Mouse (Mus musculus): ENCODE results near the gene Zfhx3. TPM values are rescaled to one million over a fixed set of nuclear protein-coding genes. Genes with fewer than 3 reads are reported as not detected.

Zfhx3 gene
- polyA plus RNA-seq, 1 experiment from 2014 or later: 8.2 TPM

GRCm38 (mm10) chr8:108935834-108936694 lies 993.6 kb downstream of the Zfhx3 start:
- Histone ChIP-seq H3K9ac (replicated peaks; ENCODE audit: low read depth) (no peak overlapping the region), H3K27me3 (replicated peaks; ENCODE audit: insufficient read depth, low read length) (no peaks in the 10 kb centered on the region), H3K4me2 (replicated peaks; ENCODE audit: low read depth, low read length) (no peak overlapping the region), H3K9me3 (ENCODE audit: low read length) (no peaks in the 10 kb centered on the region), H3K4me1 (ENCODE audit: insufficient read depth, low read depth, low read length) (peaks cover 5% of the 10 kb centered on the region; the same call in 1 of the 2 replicates), H3K36me3 (ENCODE audit: insufficient read depth, low read length) (0 out of 2 replicates have a peak, but pooled peaks cover 8% of the 10 kb centered on the region), H3K27ac (ENCODE audit: low read length) (no peak overlapping the region), H3K4me3 (ENCODE audit: low read depth, low read length) (no peak overlapping the region)
- DNase-seq (ENCODE audit: low spot score) (no peak), ATAC-seq (no peak)
- TF ChIP-seq CTCF (IDR thresholded peaks at IDR 0.05): no peak
- no peak for TF ChIP-seq EP300 (IDR thresholded peaks at IDR 0.05)
- WGBS: 67% methylated on average over 18 of the region's 18 CpGs

DNA sequence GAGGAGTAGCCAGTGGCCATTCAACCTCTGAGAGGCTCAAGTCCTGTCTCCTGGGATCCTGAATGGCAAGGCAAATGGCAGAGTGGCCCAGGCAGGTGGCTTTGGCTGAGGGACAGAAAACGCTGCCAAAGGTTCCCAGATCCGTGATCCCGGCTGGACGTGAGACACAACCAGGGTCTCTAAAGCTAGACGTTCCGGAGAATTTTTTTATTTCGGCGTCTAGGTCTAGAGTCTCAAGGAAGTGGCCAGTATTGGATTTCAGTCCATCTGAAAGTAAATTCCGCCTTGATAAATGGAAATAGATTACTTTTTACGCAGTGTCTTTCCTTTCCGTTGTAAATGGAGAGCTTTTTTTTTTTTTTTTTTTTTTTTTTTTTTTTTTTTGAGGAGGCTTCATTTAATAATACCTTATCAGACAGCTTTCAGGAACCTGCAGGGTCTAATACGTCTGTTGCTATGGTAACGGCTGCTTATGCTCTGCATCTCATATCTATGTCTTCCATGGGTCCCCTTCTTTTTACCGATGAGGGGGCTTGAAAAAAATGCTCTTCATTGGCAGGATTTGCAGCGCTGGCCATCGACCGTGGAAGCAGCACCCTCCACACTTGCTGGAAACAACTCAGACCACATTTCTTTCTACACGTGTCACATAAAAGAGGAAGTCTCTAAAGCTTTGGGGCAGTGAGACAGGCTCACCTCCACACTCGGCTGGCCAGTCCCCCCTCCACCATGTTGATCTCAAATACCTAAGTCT lies 994.4 kb downstream of the Zfhx3 start:
- no peak overlapping the region for H3K4me2 ChIP-seq (replicated peaks; ENCODE audit: low read depth, low read length)
- no peak for ATAC-seq

GRCm38 (mm10) chr8:108937904-108938455 lies 995.5 kb downstream of the Zfhx3 start:
- Histone ChIP-seq H3K4me3 (ENCODE audit: low read depth, low read length) (no peak overlapping the region), H3K4me2 (replicated peaks; ENCODE audit: low read depth, low read length) (no peak overlapping the region), H3K9ac (replicated peaks; ENCODE audit: low read depth) (no peak overlapping the region), H3K27ac (ENCODE audit: low read length) (no peak overlapping the region), H3K36me3 (ENCODE audit: insufficient read depth, low read length) (0 out of 2 replicates have a peak, but pooled peaks cover 8% of the 10 kb centered on the region), H3K9me3 (ENCODE audit: low read length) (no peaks in the 10 kb centered on the region), H3K27me3 (replicated peaks; ENCODE audit: insufficient read depth, low read length) (no peaks in the 10 kb centered on the region), H3K4me1 (ENCODE audit: insufficient read depth, low read depth, low read length) (0 out of 2 replicates have a peak, but pooled peaks cover under 1% of the 10 kb centered on the region)
- TF ChIP-seq EP300 (IDR thresholded peaks at IDR 0.05) (no peak), CTCF (IDR thresholded peaks at IDR 0.05) (no peak)
- no peak for ATAC-seq
- 82% methylated on average over 8 of the region's 8 CpGs for WGBS
- no peak for DNase-seq (ENCODE audit: low spot score)

More for the DNA sequence above, 994.4 kb downstream of the Zfhx3 start:
- Histone ChIP-seq H3K36me3 (ENCODE audit: insufficient read depth, low read length) (0 out of 2 replicates have a peak, but pooled peaks cover 8% of the 10 kb centered on the region), H3K27ac (ENCODE audit: low read length) (no peak overlapping the region), H3K4me3 (ENCODE audit: low read depth, low read length) (no peak overlapping the region), H3K4me1 (ENCODE audit: insufficient read depth, low read depth, low read length) (peaks cover 5% of the 10 kb centered on the region; the same call in 1 of the 2 replicates), H3K27me3 (replicated peaks; ENCODE audit: insufficient read depth, low read length) (no peaks in the 10 kb centered on the region), H3K9me3 (ENCODE audit: low read length) (no peaks in the 10 kb centered on the region), H3K9ac (replicated peaks; ENCODE audit: low read depth) (no peak overlapping the region)
- TF ChIP-seq CTCF (IDR thresholded peaks at IDR 0.05) (no peak), EP300 (IDR thresholded peaks at IDR 0.05) (no peak)
- DNase-seq (ENCODE audit: low spot score): no peak
- 76% methylated on average over 19 of the region's 19 CpGs for WGBS

DNA sequence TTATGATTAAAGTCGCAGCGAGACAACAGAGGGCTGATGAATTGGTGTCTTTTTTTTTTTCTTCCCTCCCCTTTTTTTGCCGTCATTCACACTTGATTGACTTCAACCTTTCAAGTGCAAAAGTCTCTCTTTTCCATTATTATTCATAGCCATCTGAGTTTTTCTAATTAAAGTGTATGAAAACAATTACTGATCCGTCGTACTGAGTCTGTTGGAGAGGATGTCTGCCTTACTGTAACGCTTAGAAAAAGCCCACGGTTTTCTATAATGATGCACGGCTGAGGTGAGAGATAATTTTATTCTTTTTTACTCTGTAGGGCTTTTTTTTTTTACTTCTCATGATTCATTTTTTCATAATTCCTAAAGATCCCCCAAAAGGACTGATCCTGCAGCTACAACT lies 1000.2 kb downstream of the Zfhx3 start:
- Histone ChIP-seq H3K27ac (ENCODE audit: low read length) (no peak overlapping the region), H3K4me2 (replicated peaks; ENCODE audit: low read depth, low read length) (no peak overlapping the region), H3K4me3 (ENCODE audit: low read depth, low read length) (no peak overlapping the region), H3K9me3 (ENCODE audit: low read length) (no peaks in the 10 kb centered on the region), H3K9ac (replicated peaks; ENCODE audit: low read depth) (no peak overlapping the region), H3K4me1 (ENCODE audit: insufficient read depth, low read depth, low read length) (no peaks in the 10 kb centered on the region), H3K27me3 (replicated peaks; ENCODE audit: insufficient read depth, low read length) (no peaks in the 10 kb centered on the region), H3K36me3 (ENCODE audit: insufficient read depth, low read length) (peaks cover 29% of the 10 kb centered on the region)
- WGBS: 82% methylated on average over 8 of the region's 8 CpGs
- no peak for TF ChIP-seq CTCF (IDR thresholded peaks at IDR 0.05)
- no peak for TF ChIP-seq EP300 (IDR thresholded peaks at IDR 0.05)
- no peak for ATAC-seq
- no peak for DNase-seq (ENCODE audit: low spot score)

- Histone ChIP-seq H3K27me3 (replicated peaks; ENCODE audit: insufficient read depth, low read length) (no peaks in the 10 kb centered on the region), H3K9ac (replicated peaks; ENCODE audit: low read depth) (no peak overlapping the region), H3K36me3 (ENCODE audit: insufficient read depth, low read length) (peaks cover 34% of the 10 kb centered on the region), H3K27ac (ENCODE audit: low read length) (no peak overlapping the region), H3K4me1 (ENCODE audit: insufficient read depth, low read depth, low read length) (no peaks in the 10 kb centered on the region), H3K4me3 (ENCODE audit: low read depth, low read length) (no peak overlapping the region), H3K9me3 (ENCODE audit: low read length) (no peaks in the 10 kb centered on the region), H3K4me2 (replicated peaks; ENCODE audit: low read depth, low read length) (no peak overlapping the region)
- WGBS: 77% methylated on average over 11 of the region's 11 CpGs
- DNase-seq (ENCODE audit: low spot score) (no peak), ATAC-seq (no peak)
- TF ChIP-seq EP300 (IDR thresholded peaks at IDR 0.05): no peak
- no peak for TF ChIP-seq CTCF (IDR thresholded peaks at IDR 0.05)
Observed at GRCm38 (mm10) chr8:108943132-108943531, 1000.7 kb downstream of the Zfhx3 start.

DNA sequence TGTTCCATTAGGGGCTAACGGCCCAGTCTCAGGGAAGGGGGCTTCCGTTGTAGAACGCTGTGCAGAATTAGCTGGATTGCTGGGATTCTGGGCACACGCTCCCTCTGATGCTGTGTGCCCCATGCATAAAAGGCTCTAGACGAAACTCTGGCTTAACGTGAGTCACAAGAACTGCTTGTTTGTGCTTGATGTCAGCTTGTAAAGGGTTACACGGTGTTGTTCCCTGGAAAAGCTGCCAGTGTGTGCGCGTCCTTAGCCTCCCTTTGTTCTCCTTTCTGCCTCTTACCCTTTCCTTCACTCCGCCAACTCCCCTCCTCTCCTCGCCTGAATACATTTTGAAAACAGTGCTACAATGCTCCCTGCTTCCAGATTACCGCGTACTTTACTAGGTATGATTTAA lies 1001.9 kb downstream of the Zfhx3 start:
- Histone ChIP-seq H3K4me3 (ENCODE audit: low read depth, low read length) (no peak overlapping the region), H3K36me3 (ENCODE audit: insufficient read depth, low read length) (peaks cover 45% of the 10 kb centered on the region), H3K27me3 (replicated peaks; ENCODE audit: insufficient read depth, low read length) (no peaks in the 10 kb centered on the region), H3K9me3 (ENCODE audit: low read length) (peaks cover 10% of the 10 kb centered on the region), H3K4me1 (ENCODE audit: insufficient read depth, low read depth, low read length) (no peaks in the 10 kb centered on the region), H3K9ac (replicated peaks; ENCODE audit: low read depth) (no peak overlapping the region), H3K4me2 (replicated peaks; ENCODE audit: low read depth, low read length) (no peak overlapping the region), H3K27ac (ENCODE audit: low read length) (no peak overlapping the region)
- TF ChIP-seq EP300 (IDR thresholded peaks at IDR 0.05) (no peak), CTCF (IDR thresholded peaks at IDR 0.05) (no peak)
- ATAC-seq (no peak), DNase-seq (ENCODE audit: low spot score) (no peak)
- 87% methylated on average over 13 of the region's 13 CpGs for WGBS
